Mouse (Mus musculus) A20 (cell line): ENCODE data around the gene Ubap1.

ENCODE experiments used
- DNase-seq: peaks from one replicate; pipeline ENCODE4 v3.0.0-alpha.2; 2011; ENCODE audit warnings: low read depth, low spot score

Ubap1 gene

GRCm38 (mm10) chr4:41409341-41409740, 60.5 kb downstream of the Ubap1 start:
- DNase-seq = no peak

- no peak for DNase-seq
These were observed 68.2 kb downstream of the Ubap1 start for GRCm38 (mm10) chr4:41416966-41417365.

GRCm38 (mm10) chr4:41438931-41439330, 90.1 kb downstream of the Ubap1 start:
- DNase-seq = no peak
